Comparison of ENCODE assay signal across 8 mouse cellular contexts in the genomic region with DNA sequence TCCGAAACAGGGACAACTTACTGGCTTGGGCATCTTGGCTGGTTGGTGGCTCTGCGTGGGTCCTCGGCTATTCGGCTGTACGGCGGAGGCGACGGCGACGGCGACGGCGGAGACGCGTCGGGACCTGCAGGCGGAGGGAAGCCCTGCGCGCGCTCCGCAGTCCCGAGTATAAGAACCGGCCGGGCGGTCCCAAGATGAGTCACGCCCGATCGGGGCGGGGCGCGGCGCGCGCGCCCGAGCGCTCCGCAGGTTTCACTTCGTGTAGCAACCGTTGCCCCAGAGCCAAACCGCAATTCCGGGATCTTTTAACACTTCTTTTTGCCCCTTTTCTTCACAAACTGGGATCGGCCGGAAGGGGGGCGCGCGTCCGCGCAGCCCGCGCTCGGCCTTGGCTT. TPM values are rescaled to one million over a fixed set of nuclear protein-coding genes. Genes with fewer than 3 reads are reported as not detected.
DNase-seq lines count a peak whose midpoint lies in the region; ATAC-seq lines count a peak whose summit lies in the region.

A gene (minus strand): TSS at position 174 of the 395 bp plus-strand sequence.

- peak; percentile 87 for DNase-seq in neural tube, embryonic 11.5 days (ENCODE audit: low spot score)
- DNase-seq in neural tube, embryonic 10.5 days (ENCODE audit: extremely low spot score, low spot score), result no peak
- peak; percentile 84 for DNase-seq in embryo, embryonic 9.5 days (ENCODE audit: extremely low spot score)
- peak; percentile 68 to 88 for DNase-seq in gastrocnemius, postnatal 4 days (ENCODE audit: low spot score in 2 of 2)
- peak; percentile 87 for DNase-seq in limb, embryonic 10.5 days (ENCODE audit: low spot score)
- peak; percentile 87 for DNase-seq in spleen, adult 12 weeks (ENCODE audit: low spot score)

- no peaks in the 10 kb centered on the region for H3K9me3 ChIP-seq in neural tube, embryonic 11.5 days (ENCODE audit: control insufficient read depth, low read length)
- no peaks in the 10 kb centered on the region for H3K9me3 ChIP-seq in intestine, embryonic 16.5 days (ENCODE audit: control insufficient read depth, low read length)
- no peaks in the 10 kb centered on the region for H3K9me3 ChIP-seq in limb, embryonic 10.5 days (replicated peaks)
- H3K9me3 ChIP-seq in midbrain, embryonic 12.5 days, result no peaks in the 10 kb centered on the region

- H3K36me3 ChIP-seq in neural tube, embryonic 11.5 days (ENCODE audit: control insufficient read depth, insufficient read depth, low read length), result no peaks in the 10 kb centered on the region
- no peaks in the 10 kb centered on the region for H3K36me3 ChIP-seq in intestine, embryonic 16.5 days (ENCODE audit: control insufficient read depth, insufficient read depth, low read length)
- H3K36me3 ChIP-seq in limb, embryonic 10.5 days, result no peaks in the 10 kb centered on the region
- H3K36me3 ChIP-seq in midbrain, embryonic 12.5 days, result no peaks in the 10 kb centered on the region

- peak within 1 kb of the TSS; percentile 84 for H3K4me3 ChIP-seq in neural tube, embryonic 11.5 days (ENCODE audit: low read depth, low read length)
- H3K4me3 ChIP-seq in intestine, embryonic 16.5 days (ENCODE audit: low read length), result peak within 1 kb of the TSS; percentile 87
- H3K4me3 ChIP-seq in limb, embryonic 10.5 days, result peak within 1 kb of the TSS; percentile 85
- peak within 1 kb of the TSS; percentile 67 for H3K4me3 ChIP-seq in midbrain, embryonic 12.5 days

- WGBS in neural tube, embryonic 11.5 days, result under 1% methylated on average over 50 of the region's 52 CpGs
- under 1% methylated on average over 52 of the region's 52 CpGs for WGBS in intestine, embryonic 16.5 days
- WGBS in limb, embryonic 10.5 days, result under 1% methylated on average over 52 of the region's 52 CpGs
- 1% methylated on average over 52 of the region's 52 CpGs for WGBS in midbrain, embryonic 12.5 days

- peak within 1 kb of the TSS; percentile 56; the same call in 1 of the 2 replicates for H3K27ac ChIP-seq in neural tube, embryonic 11.5 days (ENCODE audit: low read depth, low read length)
- peak within 1 kb of the TSS; percentile 99 for H3K27ac ChIP-seq in intestine, embryonic 16.5 days (ENCODE audit: low read length)
- H3K27ac ChIP-seq in limb, embryonic 10.5 days, result peak within 1 kb of the TSS; percentile 95
- 0 out of 2 replicates have a peak within 1 kb of the TSS, but pooled peaks have one; percentile 30 for H3K27ac ChIP-seq in midbrain, embryonic 12.5 days (replicated peaks)

- peak; percentile 72 for ATAC-seq in neural tube, embryonic 11.5 days (ENCODE audit: insufficient read depth, low FRiP score, low TSS enrichment)
- ATAC-seq in intestine, embryonic 16.5 days, result peak; percentile 88
- peak; percentile 45 for ATAC-seq in midbrain, embryonic 12.5 days (ENCODE audit: low FRiP score, low read depth)

- H3K4me2 ChIP-seq in neural tube, embryonic 11.5 days (ENCODE audit: low read depth), result peak within 1 kb of the TSS; percentile 95
- H3K4me2 ChIP-seq in intestine, embryonic 16.5 days (ENCODE audit: low read depth, low read length), result peak within 1 kb of the TSS; percentile 90
- peak within 1 kb of the TSS; percentile 89 for H3K4me2 ChIP-seq in midbrain, embryonic 12.5 days (replicated peaks)

- no peaks in the 10 kb centered on the region for H3K27me3 ChIP-seq in neural tube, embryonic 11.5 days (ENCODE audit: control insufficient read depth, insufficient read depth, low read length)
- H3K27me3 ChIP-seq in intestine, embryonic 16.5 days (replicated peaks; ENCODE audit: control insufficient read depth, insufficient read depth, low read length), result no peaks in the 10 kb centered on the region
- H3K27me3 ChIP-seq in limb, embryonic 10.5 days (ENCODE audit: low read depth, poor library complexity, severe bottlenecking), result peaks cover 44% of the 10 kb centered on the region
- H3K27me3 ChIP-seq in midbrain, embryonic 12.5 days, result peaks cover 72% of the 10 kb centered on the region

- H3K4me1 ChIP-seq in neural tube, embryonic 11.5 days (ENCODE audit: control insufficient read depth, insufficient read depth, low read length), result peaks cover 10% of the 10 kb centered on the region
- peaks cover 8% of the 10 kb centered on the region for H3K4me1 ChIP-seq in intestine, embryonic 16.5 days (ENCODE audit: control insufficient read depth, insufficient read depth, low read length)
- H3K4me1 ChIP-seq in limb, embryonic 10.5 days, result peaks cover 35% of the 10 kb centered on the region
- H3K4me1 ChIP-seq in midbrain, embryonic 12.5 days, result peaks cover 32% of the 10 kb centered on the region

- H3K9ac ChIP-seq in neural tube, embryonic 11.5 days (ENCODE audit: low read length), result peak within 1 kb of the TSS; percentile 84
- peak within 1 kb of the TSS; percentile 89 for H3K9ac ChIP-seq in intestine, embryonic 16.5 days (ENCODE audit: low read depth, low read length)
- H3K9ac ChIP-seq in midbrain, embryonic 12.5 days (replicated peaks), result peak within 1 kb of the TSS; percentile 68

RNA-seq across cellular contexts. Expression of the gene that starts here (rescaled TPM):
- 63.4 and 74.3 TPM in 2 replicates for polyA plus RNA-seq in neural tube, embryonic 11.5 days (2014; fragmentation: Nextera tagmentation; extraction: Ambion mirVana)
- total RNA-seq in gastrocnemius, postnatal 4 days (2021), result 10 to 100 TPM; 14.3 to 18.9 TPM
- polyA plus RNA-seq in intestine, embryonic 16.5 days (2015; fragmentation: Nextera tagmentation; extraction: Ambion mirVana), result 281 and 319 TPM in 2 replicates
- 24.8 and 26.2 TPM in 2 replicates for polyA plus RNA-seq in limb, embryonic 10.5 days (2016; fragmentation: Nextera tagmentation; extraction: Ambion mirVana)
- polyA plus RNA-seq in midbrain, embryonic 12.5 days (2016; fragmentation: Nextera tagmentation; extraction: Ambion mirVana), result 53.2 and 60.8 TPM in 2 replicates

Comparison
In these comparisons a context has a peak if more than half of its experiments do, and no peak if none do; other contexts are left out.
1. H3K27ac ChIP-seq: peak in every context shown above with its lines; median percentile 99 in intestine, embryonic 16.5 days; 95 in limb, embryonic 10.5 days; 56 in neural tube, embryonic 11.5 days; 30 in midbrain, embryonic 12.5 days.